Mouse (Mus musculus): ENCODE results near the gene Fam98a. TPM values are rescaled to one million over a fixed set of nuclear protein-coding genes. Genes with fewer than 3 reads are reported as not detected.

Fam98a gene
- polyA plus RNA-seq, 1 experiment from 2014 or later, result 17.3 TPM

- 38% methylated on average over 11 of the region's 11 CpGs for WGBS
- Histone ChIP-seq H3K4me3 (ENCODE audit: low read depth, low read length) (peak overlapping the region; percentile 80), H3K4me1 (replicated peaks; ENCODE audit: control insufficient read depth, insufficient read depth, low read length) (no peaks in the 10 kb centered on the region), H3K9me3 (ENCODE audit: control insufficient read depth) (no peaks in the 10 kb centered on the region), H3K27me3 (replicated peaks; ENCODE audit: control insufficient read depth, insufficient read depth, low read length) (no peaks in the 10 kb centered on the region), H3K27ac (ENCODE audit: low read depth, low read length) (no peak overlapping the region), H3K4me2 (replicated peaks; ENCODE audit: low read depth) (peak overlapping the region; percentile 90), H3K9ac (ENCODE audit: low read depth, low read length) (peak overlapping the region; percentile 77), H3K36me3 (ENCODE audit: control insufficient read depth, insufficient read depth) (no peaks in the 10 kb centered on the region)
- ATAC-seq, result no peak
- no peak for TF ChIP-seq CTCF (IDR thresholded peaks at IDR 0.05; ENCODE audit: low read depth)
These were observed 854 bp downstream of the Fam98a start for GRCm38 (mm10) chr17:75550771-75551413.

DNA sequence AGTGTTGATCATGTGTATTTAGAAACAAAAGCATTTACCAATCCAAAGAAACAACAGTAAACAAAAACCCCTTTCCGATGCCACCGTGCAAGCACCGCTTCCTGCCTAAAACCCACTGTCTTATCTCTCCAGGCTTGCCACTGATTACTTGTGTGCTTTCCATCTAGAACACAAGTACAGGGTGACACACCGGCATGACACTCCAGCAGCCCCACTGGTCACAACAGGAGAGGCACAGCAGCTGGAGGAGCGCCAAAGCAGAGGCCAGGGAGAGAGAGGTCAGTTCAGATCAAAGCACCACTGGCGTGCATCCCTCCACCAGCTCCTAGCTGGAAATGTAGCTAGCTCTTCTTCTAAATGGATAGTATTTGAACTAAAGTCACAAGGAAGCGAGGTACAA, 7.5 kb downstream of the Fam98a start:
- 82% methylated on average over 7 of the region's 7 CpGs for WGBS
- no peak overlapping the region for H3K4me3 ChIP-seq (ENCODE audit: low read depth, low read length)
- H3K27me3 ChIP-seq (replicated peaks; ENCODE audit: control insufficient read depth, insufficient read depth, low read length), result no peaks in the 10 kb centered on the region
- H3K4me1 ChIP-seq (replicated peaks; ENCODE audit: control insufficient read depth, insufficient read depth, low read length), result no peaks in the 10 kb centered on the region
- no peak overlapping the region for H3K4me2 ChIP-seq (replicated peaks; ENCODE audit: low read depth)
- no peak for ATAC-seq
- no peak overlapping the region for H3K27ac ChIP-seq (ENCODE audit: low read depth, low read length)
- TF ChIP-seq CTCF (IDR thresholded peaks at IDR 0.05; ENCODE audit: low read depth), result no peak
- no peak overlapping the region for H3K9ac ChIP-seq (ENCODE audit: low read depth, low read length)
- H3K36me3 ChIP-seq (ENCODE audit: control insufficient read depth, insufficient read depth), result peaks cover 28% of the 10 kb centered on the region
- no peaks in the 10 kb centered on the region for H3K9me3 ChIP-seq (ENCODE audit: control insufficient read depth)

GRCm38 (mm10) chr17:75543434-75543833, 8.3 kb downstream of the Fam98a start:
- WGBS, result 55% methylated on average over 7 of the region's 7 CpGs
- Histone ChIP-seq H3K9ac (ENCODE audit: low read depth, low read length) (no peak overlapping the region), H3K27ac (ENCODE audit: low read depth, low read length) (no peak overlapping the region), H3K9me3 (ENCODE audit: control insufficient read depth) (no peaks in the 10 kb centered on the region), H3K4me1 (replicated peaks; ENCODE audit: control insufficient read depth, insufficient read depth, low read length) (no peaks in the 10 kb centered on the region), H3K4me2 (replicated peaks; ENCODE audit: low read depth) (no peak overlapping the region), H3K27me3 (replicated peaks; ENCODE audit: control insufficient read depth, insufficient read depth, low read length) (no peaks in the 10 kb centered on the region), H3K36me3 (ENCODE audit: control insufficient read depth, insufficient read depth) (peaks cover 36% of the 10 kb centered on the region), H3K4me3 (ENCODE audit: low read depth, low read length) (no peak overlapping the region)
- TF ChIP-seq CTCF (IDR thresholded peaks at IDR 0.05; ENCODE audit: low read depth), result no peak
- no peak for ATAC-seq

DNA sequence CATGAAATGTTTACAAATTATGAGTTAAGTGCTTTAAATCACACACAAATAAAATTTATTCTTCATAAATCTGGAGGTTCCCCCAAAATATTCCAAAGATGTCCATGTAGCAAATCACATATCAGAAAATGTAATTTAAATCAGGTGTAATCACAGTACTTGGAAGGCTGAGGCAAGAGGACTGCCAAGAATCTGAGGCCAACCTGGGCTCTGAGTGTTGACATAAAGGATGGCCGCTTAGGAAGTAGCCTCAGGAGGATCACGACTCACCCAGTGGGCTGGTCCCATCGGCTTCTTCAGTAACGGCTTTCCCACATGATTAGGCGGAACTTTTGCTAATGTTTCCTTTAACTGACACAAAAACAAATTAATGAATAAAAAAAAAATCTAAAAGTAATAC, 11.9 kb downstream of the Fam98a start:
- WGBS, result 56% methylated on average over 5 of the region's 5 CpGs
- H3K4me3 ChIP-seq (ENCODE audit: low read depth, low read length), result no peak overlapping the region
- H3K4me2 ChIP-seq (replicated peaks; ENCODE audit: low read depth), result no peak overlapping the region
- H3K9me3 ChIP-seq (ENCODE audit: control insufficient read depth), result no peaks in the 10 kb centered on the region
- no peak for TF ChIP-seq CTCF (IDR thresholded peaks at IDR 0.05; ENCODE audit: low read depth)
- no peak overlapping the region for H3K27ac ChIP-seq (ENCODE audit: low read depth, low read length)
- H3K9ac ChIP-seq (ENCODE audit: low read depth, low read length), result no peak overlapping the region
- no peak for ATAC-seq
- H3K27me3 ChIP-seq (replicated peaks; ENCODE audit: control insufficient read depth, insufficient read depth, low read length), result no peaks in the 10 kb centered on the region
- H3K4me1 ChIP-seq (replicated peaks; ENCODE audit: control insufficient read depth, insufficient read depth, low read length), result no peaks in the 10 kb centered on the region
- H3K36me3 ChIP-seq (ENCODE audit: control insufficient read depth, insufficient read depth), result peaks cover 40% of the 10 kb centered on the region

DNA sequence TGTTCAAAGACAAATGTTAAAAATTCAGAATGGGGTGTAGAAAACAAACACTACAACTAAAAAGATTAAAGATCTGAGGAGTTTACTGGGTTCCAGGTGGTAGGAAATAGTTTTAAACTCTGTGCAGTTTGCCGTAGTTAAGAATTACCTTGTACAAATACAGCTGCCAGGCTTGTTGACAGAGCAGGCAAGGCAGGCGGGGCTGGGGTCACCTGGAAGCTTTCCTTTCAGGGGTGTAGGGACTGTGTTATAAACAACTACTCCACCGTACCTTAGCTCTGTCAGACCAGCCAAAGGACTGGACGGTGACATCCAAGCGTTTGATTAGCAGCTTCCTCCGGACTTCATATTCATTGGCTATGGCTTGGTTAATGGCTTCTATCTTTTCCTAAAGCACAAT, 12.6 kb downstream of the Fam98a start:
- Histone ChIP-seq H3K27ac (ENCODE audit: low read depth, low read length) (no peak overlapping the region), H3K36me3 (ENCODE audit: control insufficient read depth, insufficient read depth) (peaks cover 34% of the 10 kb centered on the region), H3K4me1 (replicated peaks; ENCODE audit: control insufficient read depth, insufficient read depth, low read length) (no peaks in the 10 kb centered on the region), H3K4me3 (ENCODE audit: low read depth, low read length) (no peak overlapping the region), H3K9me3 (ENCODE audit: control insufficient read depth) (no peaks in the 10 kb centered on the region), H3K27me3 (replicated peaks; ENCODE audit: control insufficient read depth, insufficient read depth, low read length) (no peaks in the 10 kb centered on the region), H3K4me2 (replicated peaks; ENCODE audit: low read depth) (no peak overlapping the region), H3K9ac (ENCODE audit: low read depth, low read length) (no peak overlapping the region)
- no peak for TF ChIP-seq CTCF (IDR thresholded peaks at IDR 0.05; ENCODE audit: low read depth)
- WGBS, result 39% methylated on average over 6 of the region's 6 CpGs
- peak; percentile 60; the same call in 1 of the 2 replicates for ATAC-seq

DNA sequence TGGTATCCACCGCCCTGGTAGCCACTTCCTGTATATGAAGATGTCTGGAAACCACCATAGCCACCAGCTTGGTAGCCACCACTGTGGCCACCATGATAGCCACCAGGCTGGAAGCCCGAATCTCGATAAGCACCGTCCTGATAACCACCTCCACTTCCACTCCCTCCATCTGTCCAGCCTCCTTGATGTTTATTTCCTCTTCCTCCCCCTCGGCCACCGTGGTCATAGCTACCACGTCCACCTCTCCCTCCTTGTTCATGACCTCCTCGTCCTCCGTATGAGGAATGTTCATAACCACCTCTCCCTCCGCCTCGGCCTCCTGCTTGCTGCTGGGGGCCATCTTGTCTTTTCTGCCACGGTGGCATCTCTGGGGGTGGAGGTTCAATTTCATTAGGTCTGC, 13.3 kb downstream of the Fam98a start:
- Histone ChIP-seq H3K9ac (ENCODE audit: low read depth, low read length) (no peak overlapping the region), H3K4me3 (ENCODE audit: low read depth, low read length) (no peak overlapping the region), H3K4me2 (replicated peaks; ENCODE audit: low read depth) (no peak overlapping the region), H3K27ac (ENCODE audit: low read depth, low read length) (no peak overlapping the region; the same call in 1 of the 2 replicates), H3K27me3 (replicated peaks; ENCODE audit: control insufficient read depth, insufficient read depth, low read length) (no peaks in the 10 kb centered on the region), H3K4me1 (replicated peaks; ENCODE audit: control insufficient read depth, insufficient read depth, low read length) (no peaks in the 10 kb centered on the region), H3K9me3 (ENCODE audit: control insufficient read depth) (no peaks in the 10 kb centered on the region), H3K36me3 (ENCODE audit: control insufficient read depth, insufficient read depth) (peaks cover 31% of the 10 kb centered on the region)
- ATAC-seq, result no peak
- TF ChIP-seq CTCF (IDR thresholded peaks at IDR 0.05; ENCODE audit: low read depth), result no peak
- 70% methylated on average over 12 of the region's 12 CpGs for WGBS

Measured in intestine, postnatal 0 days (tissue).